ENCODE assay signal across 8 mouse cellular contexts in genomic region chr14:61681708-61682701, GRCm38 (mm10).
A peak's percentile ranks its signal among the peaks of the same experiment; 100 is the strongest.
DNase-seq lines count a peak whose midpoint lies in the region; ATAC-seq lines count a peak whose summit lies in the region.

No protein-coding gene starts in this region.

- peaks cover under 1% of the 10 kb centered on the region; the same call in 1 of the 2 replicates for H3K36me3 ChIP-seq in forebrain, embryonic 14.5 days (ENCODE audit: control insufficient read depth, insufficient read depth, low read length)
- H3K36me3 ChIP-seq in neural tube, embryonic 14.5 days (ENCODE audit: control insufficient read depth, insufficient read depth, low read length): no peaks in the 10 kb centered on the region

- H3K4me1 ChIP-seq in forebrain, embryonic 14.5 days (ENCODE audit: control insufficient read depth, insufficient read depth, low read length): peaks cover 16% of the 10 kb centered on the region
- H3K4me1 ChIP-seq in neural tube, embryonic 14.5 days (ENCODE audit: control insufficient read depth, insufficient read depth, low read length): peaks cover 5% of the 10 kb centered on the region; the same call in 1 of the 2 replicates

- H3K27me3 ChIP-seq in forebrain, embryonic 14.5 days (replicated peaks; ENCODE audit: control insufficient read depth, insufficient read depth, low read length): peaks cover 9% of the 10 kb centered on the region; the same call in 1 of the 2 replicates
- peaks cover 16% of the 10 kb centered on the region for H3K27me3 ChIP-seq in neural tube, embryonic 14.5 days (ENCODE audit: control insufficient read depth, insufficient read depth, low read length)

- peak; percentile 74 for DNase-seq in ES-CJ7 (ENCODE audit: low read depth, low spot score)
- peak; percentile 95 for DNase-seq in forebrain, embryonic 14.5 days (ENCODE audit: low spot score)
- DNase-seq in heart, postnatal 14 days: peak; percentile 93 to 94
- DNase-seq in layer of hippocampus, adult 18-20 months (ENCODE audit: low spot score in 2 of 2): peak; percentile 70 to 91
- DNase-seq in lung, adult 18-20 months: peak; percentile 92 to 96
- DNase-seq in testis, postnatal 14 days (ENCODE audit: low spot score): peak; percentile 89

- peak; percentile 39 for ATAC-seq in cerebellum, adult (ENCODE audit: insufficient number of reproducible peaks, low FRiP score, low TSS enrichment)
- peak; percentile 89 for ATAC-seq in forebrain, embryonic 14.5 days
- peak; percentile 78 for ATAC-seq in neural tube, embryonic 14.5 days (ENCODE audit: low read depth)

- H3K9me3 ChIP-seq in forebrain, embryonic 14.5 days (replicated peaks; ENCODE audit: control insufficient read depth, low read length): no peaks in the 10 kb centered on the region
- H3K9me3 ChIP-seq in neural tube, embryonic 14.5 days (ENCODE audit: control insufficient read depth, low read length): no peaks in the 10 kb centered on the region

- 2% methylated on average over 70 of the region's 90 CpGs for WGBS in forebrain, embryonic 14.5 days
- WGBS in neural tube, embryonic 14.5 days: under 1% methylated on average over 80 of the region's 90 CpGs

- H3K27ac ChIP-seq in forebrain, embryonic 14.5 days (ENCODE audit: low read depth, low read length): peak overlapping the region; percentile 97
- peak overlapping the region; percentile 88 for H3K27ac ChIP-seq in neural tube, embryonic 14.5 days (ENCODE audit: low read depth, low read length)

- H3K9ac ChIP-seq in forebrain, embryonic 14.5 days (ENCODE audit: low read length): peak overlapping the region; percentile 89
- H3K9ac ChIP-seq in neural tube, embryonic 14.5 days (replicated peaks; ENCODE audit: low read depth, low read length): peak overlapping the region; percentile 81

- intact Hi-C loops in heart, postnatal 14 days (cut with DNase I): loop anchor here (2.0 kb wide), 1 partner anchor 33 kb away; no protein-coding TSS in a partner anchor

- peak overlapping the region; percentile 96 for H3K4me2 ChIP-seq in forebrain, embryonic 14.5 days (ENCODE audit: low read length)
- H3K4me2 ChIP-seq in neural tube, embryonic 14.5 days (ENCODE audit: low read depth, low read length): peak overlapping the region; percentile 90

- peak overlapping the region; percentile 73 for H3K4me3 ChIP-seq in forebrain, embryonic 14.5 days (ENCODE audit: low read depth, low read length)
- H3K4me3 ChIP-seq in neural tube, embryonic 14.5 days (ENCODE audit: low read depth, low read length): peak overlapping the region; percentile 82

Comparison
In these comparisons a context has a peak if more than half of its experiments do, and no peak if none do; other contexts are left out.
1. Peak in every context shown above with its lines: DNase-seq, ATAC-seq, H3K4me3 ChIP-seq and H3K27ac ChIP-seq.
2. ATAC-seq: peak in every context shown above with its lines; median percentile 89 in forebrain, embryonic 14.5 days; 78 in neural tube, embryonic 14.5 days; 39 in cerebellum, adult.